Mouse (Mus musculus) MEL (cell line): ENCODE measurements at regions not wholly inside any gene's neighbourhood (a gene's known extent, or its start where the extent isn't known, plus 50 kb on each side); places are given as distances from the start of the nearest gene placed in this dataset.

Source experiments
- DNase-seq: peaks from one replicate; pipeline ENCODE4 v3.0.0; 2011; ENCODE audit warnings: low read depth, low spot score
- H3K27ac ChIP-seq: 2 replicates; pipeline ENCODE4 v1.5.1; 2012; ENCODE audit warnings: low read depth, mild to moderate bottlenecking, control low read depth, low read length, moderate library complexity; ENCODE audit not compliant: control insufficient read depth
- H3K27me3 ChIP-seq, 2 experiments: fragments of 150-350 bp in 1 of 2; sonication (generic) in 1 of 2; 2 replicates each; pipeline ENCODE4 v1.6.1; 2012; ENCODE audit warnings: low read length in 2 of 2, mild to moderate bottlenecking in 2 of 2, improper control_type of control experiment in 1 of 2, moderate library complexity in 1 of 2; ENCODE audit not compliant: insufficient read depth in 2 of 2, control insufficient read depth in 1 of 2
- H3K36me3 ChIP-seq, 2 experiments: 2 replicates each; pipeline ENCODE4 v1.6.1; 2012 to 2014; ENCODE audit warnings: low read length in 2 of 2, improper control_type of control experiment in 1 of 2, inconsistent platforms in 1 of 2, mild to moderate bottlenecking in 1 of 2; ENCODE audit not compliant: insufficient read depth in 2 of 2, control insufficient read depth in 1 of 2
- H3K4me1 ChIP-seq, 2 experiments: fragments of 150-350 bp in 1 of 2; sonication (generic) in 1 of 2; 2 replicates each; pipeline ENCODE4 v1.6.1; 2012; ENCODE audit warnings: low read length in 2 of 2, improper control_type of control experiment in 1 of 2, mild to moderate bottlenecking in 1 of 2; ENCODE audit not compliant: insufficient read depth in 2 of 2, control insufficient read depth in 1 of 2
- H3K4me3 ChIP-seq, 2 experiments: fragments of 150-350 bp in 1 of 2; sonication (generic) in 1 of 2; 2 replicates each; pipeline ENCODE4 v1.5.1; 2012; ENCODE audit warnings: low read depth in 2 of 2, low read length in 2 of 2, mild to moderate bottlenecking in 2 of 2, moderate library complexity in 2 of 2, control low read depth in 1 of 2, improper control_type of control experiment in 1 of 2; ENCODE audit not compliant: control insufficient read depth in 1 of 2, insufficient read depth in 1 of 2
- H3K79me2 ChIP-seq: 2 replicates; pipeline ENCODE4 v1.6.1; 2012; ENCODE audit warnings: mild to moderate bottlenecking, low read length, moderate library complexity; ENCODE audit not compliant: control insufficient read depth, poor library complexity, insufficient read depth
- H3K9ac ChIP-seq: 2 replicates; pipeline ENCODE4 v1.6.1; 2012; ENCODE audit warnings: low read depth, mild to moderate bottlenecking, control low read depth, low read length, moderate library complexity; ENCODE audit not compliant: control insufficient read depth, poor library complexity, severe bottlenecking
- H3K9me3 ChIP-seq: fragments of 150-350 bp; sonication (generic); replicated peaks from 2 replicates; pipeline ENCODE4 v1.6.1; 2012; ENCODE audit warnings: mild to moderate bottlenecking, low read length, improper control_type of control experiment, moderate library complexity; ENCODE audit not compliant: insufficient read depth
- BHLHE40 ChIP-seq: IDR thresholded peaks from 2 replicates; pipeline ENCODE4 v1.6.1; 2012; ENCODE audit warnings: low read depth, mild to moderate bottlenecking, inconsistent platforms, low read length, improper control_type of control experiment, borderline replicate concordance
- E2F4 ChIP-seq: IDR thresholded peaks from 2 replicates; pipeline ENCODE4 v1.6.1; 2011; ENCODE audit warnings: low read depth, low read length, improper control_type of control experiment, borderline replicate concordance
- ELF1 ChIP-seq: IDR thresholded peaks from 2 replicates; pipeline ENCODE4 v1.6.1; 2014; ENCODE audit warnings: low read depth, mild to moderate bottlenecking, inconsistent platforms, low read length, improper control_type of control experiment, moderate library complexity
- ETS1 ChIP-seq: IDR thresholded peaks from 2 replicates; pipeline ENCODE4 v1.6.1; 2012; ENCODE audit warnings: low read depth, mild to moderate bottlenecking, inconsistent platforms, low read length, improper control_type of control experiment, moderate library complexity
- JUND ChIP-seq: IDR thresholded peaks from 2 replicates; pipeline ENCODE4 v1.6.1; 2011; ENCODE audit warnings: low read depth, mild to moderate bottlenecking, improper control_type of control experiment, low read length
- KAT2A ChIP-seq: conservative IDR thresholded peaks from 2 replicates; pipeline ENCODE4 v1.6.1; 2012; ENCODE audit warnings: low read depth, low read length, improper control_type of control experiment, inconsistent platforms
- MAX ChIP-seq: IDR thresholded peaks from 2 replicates; pipeline ENCODE4 v1.6.1; 2011; ENCODE audit warnings: low read length, improper control_type of control experiment
- NRF1 ChIP-seq: IDR thresholded peaks from 2 replicates; pipeline ENCODE4 v1.6.1; 2014; ENCODE audit warnings: low read depth, mild to moderate bottlenecking, inconsistent platforms, low read length, improper control_type of control experiment, moderate library complexity; ENCODE audit not compliant: poor library complexity, insufficient read depth, severe bottlenecking
- POLR2AphosphoS5 ChIP-seq: IDR thresholded peaks from 2 replicates; pipeline ENCODE4 v1.6.1; 2012; ENCODE audit warnings: low read depth, borderline replicate concordance, mild to moderate bottlenecking, inconsistent platforms, low read length, moderate library complexity, mixed read lengths
- RAD21 ChIP-seq: IDR thresholded peaks from 2 replicates; pipeline ENCODE4 v1.6.1; 2011; ENCODE audit warnings: mild to moderate bottlenecking, low read depth, low read length, improper control_type of control experiment
- SMC3 ChIP-seq: IDR thresholded peaks from 2 replicates; pipeline ENCODE4 v1.6.1; 2011; ENCODE audit warnings: low read depth, low read length, improper control_type of control experiment
- TAL1 ChIP-seq: IDR thresholded peaks from 2 replicates; pipeline ENCODE4 v1.6.1; 2012; ENCODE audit warnings: mild to moderate bottlenecking, inconsistent platforms, low read length, moderate library complexity, mixed read lengths
- TBP ChIP-seq: IDR thresholded peaks from 2 replicates; pipeline ENCODE4 v1.8.0; 2011; ENCODE audit warnings: low read depth, low read length, improper control_type of control experiment
- USF2 ChIP-seq, 2 experiments: IDR thresholded peaks; 2 replicates each; pipeline ENCODE4 v1.6.1; 2011 to 2012; ENCODE audit warnings: improper control_type of control experiment in 2 of 2, low read length in 2 of 2, borderline replicate concordance in 1 of 2, inconsistent platforms in 1 of 2, low read depth in 1 of 2, mild to moderate bottlenecking in 1 of 2; ENCODE audit not compliant: insufficient read depth in 1 of 2
- ZMIZ1 ChIP-seq: IDR thresholded peaks from 2 replicates; pipeline ENCODE4 v1.6.1; 2012; ENCODE audit warnings: low read depth, mild to moderate bottlenecking, inconsistent platforms, low read length, improper control_type of control experiment, moderate library complexity
- ZNF384 ChIP-seq: IDR thresholded peaks from 2 replicates; pipeline ENCODE4 v1.6.1; 2012; ENCODE audit warnings: low read depth, mild to moderate bottlenecking, inconsistent platforms, low read length, improper control_type of control experiment

GRCm38 (mm10) chr6:50961592-50961991 is 307.4 kb upstream of the Npvf start:
- Histone ChIP-seq H3K79me2 (no peaks in the 10 kb centered on the region), H3K36me3 (no peaks in the 10 kb centered on the region), H3K4me1 (no peaks in the 10 kb centered on the region), H3K27ac (no peak overlapping the region), H3K9ac (no peak overlapping the region), H3K27me3 (no peaks in the 10 kb centered on the region), H3K9me3 (no peaks in the 10 kb centered on the region), H3K4me3 (no peak overlapping the region)
- no peak for DNase-seq
- TF ChIP-seq SMC3 (no peak), USF2 (IDR thresholded peaks at IDR 0.05; ENCODE audit: borderline replicate concordance in 1 of 2, insufficient read depth in 1 of 2, low read depth in 1 of 2, low read length in 2 of 2) (no peak), NRF1 (no peak), E2F4 (no peak), RAD21 (no peak), KAT2A (no peak)
- TF ChIP-seq, all 39 proteins: peak for 0

- TF ChIP-seq MAX, result no peak
- no peak for TF ChIP-seq POLR2AphosphoS5
- no peak for TF ChIP-seq JUND
- no peak for TF ChIP-seq TBP
- TF ChIP-seq USF2 (IDR thresholded peaks at IDR 0.05; ENCODE audit: borderline replicate concordance in 1 of 2, insufficient read depth in 1 of 2, low read depth in 1 of 2, low read length in 2 of 2), result no peak
- no peak for TF ChIP-seq RAD21
- TF ChIP-seq BHLHE40, result no peak
- no peak for TF ChIP-seq ETS1
- TF ChIP-seq ZMIZ1, result no peak
- no peak for TF ChIP-seq TAL1
- no peak for TF ChIP-seq ZNF384
- TF ChIP-seq ELF1, result no peak
- H3K9me3 ChIP-seq, result no peaks in the 10 kb centered on the region
Observed at GRCm38 (mm10) chr6:50968546-50968945, 314.3 kb upstream of the Npvf start.

More at GRCm38 (mm10) chr6:50968546-50968945, 314.3 kb upstream of the Npvf start:
- DNase-seq, result no peak
- Histone ChIP-seq H3K79me2 (no peaks in the 10 kb centered on the region), H3K9ac (no peak overlapping the region), H3K4me1 (0 out of 4 replicates have a peak, but pooled peaks cover 0 to 4% of the 10 kb centered on the region in 2 experiments), H3K27ac (no peak overlapping the region), H3K36me3 (no peaks in the 10 kb centered on the region), H3K4me3 (no peak overlapping the region), H3K27me3 (no peaks in the 10 kb centered on the region)
